Mouse (Mus musculus) midbrain, embryonic 16.5 days (tissue): Measurements from ENCODE around the gene Wdfy1. TPM values are rescaled to one million over a fixed set of nuclear protein-coding genes. Genes with fewer than 3 reads are reported as not detected.

ENCODE experiments used
- ATAC-seq: fragments of 200-750 bp; cut with Nextera tagmentation; 2 replicates; pipeline ENCODE4 v1.8.0; 2017; ENCODE audit warnings: moderate TSS enrichment
- H3K27ac ChIP-seq: fragments of 300-500 bp; sonication (generic); 2 replicates; pipeline ENCODE4 v1.5.1; 2014; ENCODE audit warnings: mild to moderate bottlenecking, low read length, mixed read lengths
- H3K27me3 ChIP-seq: fragments of 300-500 bp; sonication (generic); 2 replicates; pipeline ENCODE4 v1.6.1; 2014; ENCODE audit warnings: low read depth, low read length, mixed read lengths; ENCODE audit not compliant: control insufficient read depth, insufficient read depth
- H3K36me3 ChIP-seq: fragments of 300-500 bp; sonication (generic); 2 replicates; pipeline ENCODE4 v1.6.1; 2014; ENCODE audit warnings: mild to moderate bottlenecking, low read length, moderate library complexity, mixed read lengths; ENCODE audit not compliant: control insufficient read depth, insufficient read depth
- H3K4me1 ChIP-seq: fragments of 300-500 bp; sonication (generic); 2 replicates; pipeline ENCODE4 v1.6.1; 2014; ENCODE audit warnings: mild to moderate bottlenecking, low read length, mixed read lengths; ENCODE audit not compliant: control insufficient read depth, insufficient read depth
- H3K4me2 ChIP-seq: fragments of 300-500 bp; sonication (generic); 2 replicates; pipeline ENCODE4 v1.6.1; 2014; ENCODE audit warnings: mild to moderate bottlenecking, low read length, mixed read lengths
- H3K4me3 ChIP-seq: fragments of 300-500 bp; sonication (generic); 2 replicates; pipeline ENCODE4 v1.5.1; 2014; ENCODE audit warnings: low read depth, mild to moderate bottlenecking, low read length, moderate library complexity, mixed read lengths
- H3K9ac ChIP-seq: fragments of 300-500 bp; sonication (generic); 2 replicates; pipeline ENCODE4 v1.6.1; 2014; ENCODE audit warnings: low read depth, low read length, mixed read lengths
- H3K9me3 ChIP-seq: fragments of 300-500 bp; sonication (generic); replicated peaks from 2 replicates; pipeline ENCODE4 v1.6.1; 2014; ENCODE audit warnings: mild to moderate bottlenecking, low read length, mixed read lengths; ENCODE audit not compliant: control insufficient read depth, poor library complexity, severe bottlenecking
- WGBS: fragments of 180-500 bp; shearing (Covaris S2); extraction: QIAGEN DNeasy Blood & Tissue Kit; methylation state at CpG from one replicate; pipeline ENCODE4 v1.1.7; 2014; 5-methylcytosine and 5-hydroxymethylcytosine counted together
- polyA plus RNA-seq: library from polyadenylated mRNA; unstranded; fragments of >200 nt; fragmentation: Nextera tagmentation; extraction: Ambion mirVana; gene quantifications from 2 replicates; pipeline ENCODE4 v1.2.1, GENCODE M21; 2015

The Wdfy1 gene
- 137 and 149 TPM in 2 replicates for polyA plus RNA-seq

DNA sequence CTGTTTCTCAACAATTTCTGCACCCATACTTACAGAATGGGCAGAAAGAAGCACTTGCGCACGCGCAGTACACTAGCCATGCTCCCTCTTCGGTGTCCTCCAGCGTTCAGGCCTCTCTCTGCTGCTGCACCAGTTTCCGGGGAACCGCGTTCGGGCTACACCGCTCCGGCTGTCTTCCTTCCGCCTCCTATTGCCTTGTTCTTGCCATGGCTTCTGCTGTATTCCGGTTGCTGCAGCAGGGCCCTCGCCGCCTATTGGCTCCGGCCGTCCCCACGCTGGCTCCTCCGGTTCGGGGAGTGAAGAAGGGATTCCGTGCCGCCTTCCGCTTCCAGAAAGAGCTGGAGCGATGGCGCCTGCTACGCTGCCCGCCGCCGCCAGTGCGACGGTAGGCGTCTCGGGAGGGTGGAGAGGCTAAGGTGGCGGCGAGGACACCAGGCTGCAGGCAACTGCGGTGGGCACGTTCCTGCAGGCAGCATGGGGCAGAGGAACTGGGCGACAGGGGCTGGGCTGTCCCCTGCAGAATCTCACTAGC, at the start of gene Wdfy1, which contains the start of gene Mrpl44:
Gene Wdfy1 (minus strand): TSS at position 217 of the 532 bp plus-strand sequence.
Gene Mrpl44 (plus strand): TSS at position 92 of the 532 bp plus-strand sequence.
- peak within 1 kb of the TSS; percentile 87 for H3K9ac ChIP-seq
- H3K27me3 ChIP-seq = no peaks in the 10 kb centered on the region
- H3K36me3 ChIP-seq = peaks cover 16% of the 10 kb centered on the region
- ATAC-seq = peak; percentile 100
- under 1% methylated on average over 38 of the region's 38 CpGs for WGBS
- peak within 1 kb of the TSS; percentile 88 for H3K27ac ChIP-seq
- peak within 1 kb of the TSS; percentile 58 for H3K4me2 ChIP-seq
- H3K9me3 ChIP-seq = no peaks in the 10 kb centered on the region
- peak within 1 kb of the TSS; percentile 65 for H3K4me3 ChIP-seq
- H3K4me1 ChIP-seq = peaks cover 4% of the 10 kb centered on the region

DNA sequence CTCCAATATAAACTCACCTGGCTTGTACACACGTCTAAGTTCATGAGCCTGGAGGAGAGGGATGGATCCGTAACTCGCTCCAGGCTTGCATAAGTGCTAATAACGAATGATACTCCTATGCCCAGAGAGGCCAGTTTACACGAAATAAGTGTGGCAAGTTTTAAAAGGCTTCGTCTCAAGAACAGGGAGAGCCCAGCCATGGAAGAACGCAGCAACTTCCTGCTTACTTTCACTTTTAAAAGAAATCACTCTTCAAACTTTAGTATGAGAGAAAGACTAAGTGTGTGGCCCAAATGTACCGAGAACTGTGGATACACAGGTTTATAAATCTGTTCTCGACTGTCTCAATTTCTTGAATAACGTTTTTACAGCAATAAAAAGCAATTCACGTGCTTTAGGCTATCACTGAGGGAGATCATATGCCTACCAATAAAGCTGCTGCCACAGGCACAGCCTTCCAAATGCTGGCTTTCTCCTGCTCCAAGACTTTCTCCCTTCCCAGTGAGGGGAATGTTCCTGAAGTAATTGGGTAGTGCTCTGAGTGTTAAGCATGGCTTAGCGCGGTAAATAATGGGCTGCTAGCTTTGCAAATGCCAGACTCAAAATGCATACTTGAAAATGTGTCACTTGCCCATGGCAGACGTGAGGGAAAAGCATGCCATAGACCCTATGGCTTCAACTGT, 48.1 kb upstream of the Wdfy1 start:
- WGBS = 79% methylated on average over 14 of the region's 14 CpGs
- ATAC-seq = no peak
- H3K27ac ChIP-seq = 0 out of 2 replicates have a peak overlapping the region, but pooled peaks have one; percentile 22

DNA sequence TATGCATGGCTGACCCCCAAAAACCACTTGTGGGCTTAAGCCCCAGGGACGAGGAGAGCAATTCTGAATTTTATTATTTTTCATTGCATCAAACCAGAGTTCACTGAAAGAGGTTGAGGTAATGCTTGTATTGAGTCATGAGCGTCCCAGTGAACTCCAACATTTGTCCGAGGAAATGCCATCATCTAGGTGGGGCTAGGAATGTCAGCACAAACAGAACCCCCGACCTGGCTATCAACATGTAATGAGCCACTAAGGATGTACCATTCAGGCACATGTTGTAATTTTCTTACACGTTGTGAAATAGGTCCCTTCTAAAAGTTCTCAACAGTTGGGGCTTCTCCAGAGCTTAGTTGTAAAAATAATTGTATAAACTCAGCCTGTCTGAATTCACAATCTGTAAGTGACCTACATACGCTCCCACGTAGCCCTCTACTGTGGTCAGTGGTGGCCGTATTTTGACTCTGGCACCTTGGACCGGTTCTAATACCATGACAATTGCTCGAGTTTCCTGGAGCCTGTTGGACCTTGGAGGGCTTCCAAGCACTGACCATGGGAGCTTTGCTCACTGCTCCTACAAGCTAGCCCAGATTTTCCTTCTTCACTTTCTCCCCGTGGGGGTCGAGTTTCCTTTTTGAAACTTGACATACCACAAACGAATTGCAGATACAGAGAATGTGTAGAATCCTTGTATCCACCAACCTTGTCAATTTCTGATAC, 47.0 kb upstream of the Wdfy1 start:
- Histone ChIP-seq H3K4me1 (peaks cover 3% of the 10 kb centered on the region; the same call in 1 of the 2 replicates), H3K9ac (no peak overlapping the region), H3K36me3 (no peaks in the 10 kb centered on the region), H3K27me3 (no peaks in the 10 kb centered on the region), H3K4me3 (no peak overlapping the region), H3K4me2 (no peak overlapping the region), H3K27ac (0 out of 2 replicates have a peak overlapping the region, but pooled peaks have one; percentile 24), H3K9me3 (no peaks in the 10 kb centered on the region)
- 79% methylated on average over 13 of the region's 13 CpGs for WGBS
- ATAC-seq = no peak

More for the DNA sequence above, 48.1 kb upstream of the Wdfy1 start:
- H3K4me2 ChIP-seq = no peak overlapping the region
- H3K9ac ChIP-seq = no peak overlapping the region
- no peaks in the 10 kb centered on the region for H3K9me3 ChIP-seq
- H3K4me3 ChIP-seq = no peak overlapping the region
- H3K27me3 ChIP-seq = no peaks in the 10 kb centered on the region
- no peaks in the 10 kb centered on the region for H3K36me3 ChIP-seq
- H3K4me1 ChIP-seq = peaks cover 3% of the 10 kb centered on the region; the same call in 1 of the 2 replicates

DNA sequence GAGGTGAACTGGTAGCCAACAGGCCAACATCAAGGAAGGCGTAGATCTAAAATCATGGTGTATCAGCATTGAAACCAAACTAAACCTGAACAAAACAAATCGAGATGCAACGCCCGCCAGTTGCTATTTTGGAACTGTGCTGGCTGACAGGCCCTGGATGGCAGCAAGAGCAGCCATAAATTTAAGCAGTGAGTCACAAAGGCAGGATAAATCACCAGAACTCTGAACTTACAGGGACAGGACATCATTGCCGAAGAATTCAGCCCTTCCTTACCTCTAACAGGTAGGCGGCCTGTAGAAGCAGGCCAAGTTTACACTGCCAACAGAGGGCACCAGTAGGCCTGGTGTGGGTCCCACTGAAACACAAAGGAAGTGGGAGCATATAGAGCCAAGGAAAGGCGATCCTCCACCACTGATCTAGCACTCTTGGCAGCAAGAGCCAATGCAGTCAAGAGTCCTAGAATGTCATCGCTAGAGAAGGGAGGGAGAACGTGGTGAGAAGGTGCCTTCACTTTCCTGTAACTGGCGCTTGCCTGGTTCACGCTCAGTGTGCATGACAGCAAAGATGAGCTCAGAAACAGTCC, 43.4 kb upstream of the Wdfy1 start:
- Histone ChIP-seq H3K4me2 (no peak overlapping the region), H3K27ac (no peak overlapping the region), H3K4me1 (no peaks in the 10 kb centered on the region), H3K9ac (no peak overlapping the region), H3K27me3 (no peaks in the 10 kb centered on the region), H3K4me3 (no peak overlapping the region), H3K36me3 (no peaks in the 10 kb centered on the region), H3K9me3 (no peaks in the 10 kb centered on the region)
- WGBS = 91% methylated on average over 11 of the region's 11 CpGs
- ATAC-seq = no peak

DNA sequence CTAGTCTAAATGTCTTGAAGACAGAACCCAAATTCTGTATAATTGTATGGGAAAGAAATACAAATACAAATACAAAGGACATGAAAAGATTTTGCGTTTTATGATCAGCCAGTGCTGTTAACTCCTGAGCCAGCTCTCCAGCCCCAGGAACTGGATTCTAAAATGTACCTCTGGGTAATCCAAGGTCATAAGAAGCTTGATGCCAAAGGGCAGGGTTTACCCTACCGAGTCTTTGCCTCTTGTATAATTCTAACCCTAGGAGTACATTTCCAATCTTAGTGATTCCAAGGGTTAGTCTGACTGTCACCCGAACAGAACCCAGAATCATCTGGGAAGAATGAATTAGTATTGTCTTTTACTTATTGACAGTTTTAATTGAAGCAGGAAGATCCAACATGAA, 39.5 kb upstream of the Wdfy1 start:
- Histone ChIP-seq H3K4me3 (no peak overlapping the region), H3K4me2 (no peak overlapping the region), H3K9ac (no peak overlapping the region), H3K9me3 (no peaks in the 10 kb centered on the region), H3K27ac (no peak overlapping the region), H3K27me3 (no peaks in the 10 kb centered on the region), H3K36me3 (no peaks in the 10 kb centered on the region), H3K4me1 (no peaks in the 10 kb centered on the region)
- ATAC-seq = no peak
- WGBS = 98% methylated on average over 3 of the region's 3 CpGs

DNA sequence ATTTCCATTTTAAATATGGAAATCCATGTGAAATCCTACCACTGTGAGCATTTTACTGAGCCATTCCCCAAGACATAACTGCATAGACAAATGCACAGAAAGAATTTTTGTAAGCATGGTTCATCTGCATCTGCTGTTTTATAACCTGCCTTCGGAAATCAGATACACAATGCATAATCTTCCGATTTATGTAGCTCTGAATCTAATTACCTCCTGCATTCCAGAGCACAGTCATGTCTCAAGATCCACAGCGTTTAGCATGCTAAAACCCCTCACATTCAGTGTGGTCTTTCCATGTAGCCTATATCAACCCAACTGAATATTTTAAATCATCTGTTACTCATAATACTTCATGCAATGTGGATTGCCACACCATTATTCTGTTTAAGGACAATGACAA, 33.5 kb upstream of the Wdfy1 start:
- Histone ChIP-seq H3K27me3 (no peaks in the 10 kb centered on the region), H3K27ac (no peak overlapping the region), H3K9me3 (no peaks in the 10 kb centered on the region), H3K4me3 (no peak overlapping the region), H3K9ac (no peak overlapping the region), H3K4me2 (no peak overlapping the region), H3K36me3 (no peaks in the 10 kb centered on the region), H3K4me1 (no peaks in the 10 kb centered on the region)
- WGBS = 86% methylated on average over 3 of the region's 3 CpGs
- no peak for ATAC-seq

DNA sequence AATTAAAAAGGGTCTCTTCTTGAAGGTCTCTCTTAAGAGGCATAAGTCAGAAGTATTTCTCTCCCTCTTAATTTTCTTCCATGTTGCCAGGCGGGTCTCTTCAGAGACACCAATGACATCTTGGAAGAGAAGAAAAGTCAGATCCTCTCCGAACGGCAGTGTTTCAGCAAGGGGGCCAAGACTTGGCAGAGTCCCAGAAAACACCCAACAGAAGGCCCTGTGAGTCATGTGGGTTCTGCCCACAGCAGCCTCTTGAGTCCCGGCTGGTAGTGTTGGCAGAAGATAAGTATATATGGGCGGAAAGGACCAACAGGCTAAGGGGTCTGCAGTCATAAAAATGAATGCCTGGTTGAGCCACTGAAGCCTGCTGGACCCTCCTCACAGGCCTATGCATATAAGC, 30.9 kb upstream of the Wdfy1 start:
- Histone ChIP-seq H3K9me3 (no peaks in the 10 kb centered on the region), H3K9ac (no peak overlapping the region), H3K4me2 (no peak overlapping the region), H3K4me1 (no peaks in the 10 kb centered on the region), H3K36me3 (no peaks in the 10 kb centered on the region), H3K27ac (no peak overlapping the region), H3K27me3 (no peaks in the 10 kb centered on the region), H3K4me3 (no peak overlapping the region)
- peak; percentile 36; the same call in 1 of the 2 replicates for ATAC-seq
- WGBS = 69% methylated on average over 5 of the region's 5 CpGs

DNA sequence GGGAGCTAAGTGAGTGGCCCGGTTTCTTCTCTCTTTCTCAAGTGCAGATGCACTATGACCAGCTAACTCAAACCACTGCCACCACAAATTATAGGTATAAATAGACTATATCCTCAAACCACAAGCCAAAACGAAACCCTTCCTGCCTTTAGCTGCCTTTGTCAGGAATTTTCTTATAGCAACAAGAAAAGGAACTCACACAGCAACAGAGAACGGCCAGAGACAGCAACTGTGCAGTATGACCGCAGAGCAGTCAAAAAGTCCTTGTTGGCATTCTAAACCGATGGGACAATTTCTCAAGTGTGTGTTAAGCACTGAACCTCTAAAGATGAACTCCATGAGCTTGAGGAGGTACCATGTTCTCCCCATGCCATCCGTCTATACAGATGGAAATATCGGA, 27.7 kb upstream of the Wdfy1 start:
- no peak for ATAC-seq
- 85% methylated on average over 7 of the region's 7 CpGs for WGBS
- no peak overlapping the region for H3K4me3 ChIP-seq

More for the DNA sequence above, 27.7 kb upstream of the Wdfy1 start:
- no peak overlapping the region for H3K4me2 ChIP-seq
- no peak overlapping the region for H3K27ac ChIP-seq
- no peaks in the 10 kb centered on the region for H3K27me3 ChIP-seq
- H3K36me3 ChIP-seq = no peaks in the 10 kb centered on the region
- H3K9me3 ChIP-seq = no peaks in the 10 kb centered on the region
- no peak overlapping the region for H3K9ac ChIP-seq
- no peaks in the 10 kb centered on the region for H3K4me1 ChIP-seq
